Mouse (Mus musculus) neutrophil, adult 83 days (primary cell): ENCODE measurements around the gene F8. TPM values are rescaled to one million over a fixed set of nuclear protein-coding genes. Genes with fewer than 3 reads are reported as not detected.

Experiments used
- total RNA-seq, 2 experiments: library from RNA; stranded (reverse); gene quantifications; one replicate each; pipeline ENCODE4 v1.2.4; 2023

F8 gene
- total RNA-seq: under 1 TPM; 0.18 to 0.44 TPM

DNA sequence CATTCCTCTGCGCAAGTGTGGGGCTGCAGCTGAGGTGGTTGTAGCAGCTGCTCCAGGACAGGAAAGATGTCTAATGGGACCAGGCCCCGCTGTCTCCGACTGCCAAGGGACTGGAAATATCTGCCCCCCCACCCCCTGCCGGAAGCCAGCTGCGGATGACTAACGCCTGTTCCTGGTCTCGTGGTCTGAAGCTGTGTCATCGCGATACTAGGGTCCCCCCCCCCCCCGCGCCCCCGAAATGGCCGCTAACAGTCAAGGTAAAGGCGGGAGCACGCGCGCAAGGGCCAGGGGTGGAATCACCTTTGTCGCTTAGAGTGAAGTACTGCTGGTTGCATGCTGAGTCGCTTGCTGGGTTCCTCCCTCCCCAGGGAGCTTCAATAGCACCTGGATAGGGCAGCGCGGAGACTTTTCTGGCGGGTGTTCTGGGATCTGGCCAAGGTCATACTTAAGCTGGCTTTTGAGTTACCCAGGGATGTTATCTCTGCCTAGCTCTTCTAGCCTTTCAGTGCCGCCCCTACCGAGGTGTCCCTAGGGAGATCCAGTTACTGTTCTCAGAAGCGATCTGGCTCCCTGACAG lies at the start of gene F8, which contains the start of gene Fundc2:
Gene F8, minus strand, starts transcription at position 421 of the 577 bp plus-strand sequence.
Gene Fundc2, plus strand, starts transcription at position 205 of the 577 bp plus-strand sequence.

DNA sequence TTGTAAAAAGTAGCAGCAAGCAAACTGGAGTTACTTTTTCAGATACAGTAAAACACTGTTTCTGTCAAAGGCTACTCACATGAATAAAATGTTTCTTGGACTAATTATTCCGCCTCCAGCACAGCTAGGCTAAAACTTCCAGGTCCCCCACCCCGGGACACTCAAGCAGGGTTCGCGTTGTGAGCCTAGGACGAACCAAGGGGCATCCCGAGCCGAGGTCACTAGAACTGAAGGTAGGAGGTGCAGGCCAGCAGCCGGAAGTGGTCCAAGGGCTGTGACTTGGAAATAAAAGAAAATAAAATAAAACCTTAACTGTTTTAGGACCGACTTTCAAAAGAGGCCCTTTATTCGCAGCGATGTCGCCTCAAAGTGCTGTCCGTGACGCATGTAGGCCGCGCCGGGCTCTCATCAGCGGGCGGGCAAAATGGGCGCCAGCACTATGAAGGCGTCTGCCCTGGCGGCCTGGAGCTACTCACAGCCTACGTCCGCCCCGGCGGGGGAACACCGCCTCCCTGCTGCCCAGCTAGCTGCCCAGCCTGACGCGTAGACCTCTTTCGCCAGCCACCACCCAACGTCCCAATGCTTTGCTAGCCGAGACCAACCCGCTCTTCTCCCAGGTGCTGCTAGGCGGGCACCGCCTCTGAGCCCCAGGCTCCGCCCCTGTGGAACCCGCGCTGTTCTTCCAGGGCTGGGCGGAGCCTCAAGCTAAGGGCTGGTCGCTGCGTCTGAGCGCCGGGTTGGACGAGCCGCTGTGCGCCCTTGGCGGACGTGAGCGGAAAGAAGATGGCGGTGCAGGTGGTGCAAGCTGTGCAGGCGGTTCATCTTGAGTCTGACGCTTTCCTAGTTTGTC lies 33.7 kb upstream of the F8 start, which contains the start of the genes Cmc4, Mtcp1 and Brcc3:
Gene Cmc4, minus strand, starts transcription at position 649 of the 850 bp plus-strand sequence.
Gene Mtcp1, minus strand, starts transcription at position 653 of the 850 bp plus-strand sequence.
Gene Brcc3, plus strand, starts transcription at position 693 of the 850 bp plus-strand sequence.

DNA sequence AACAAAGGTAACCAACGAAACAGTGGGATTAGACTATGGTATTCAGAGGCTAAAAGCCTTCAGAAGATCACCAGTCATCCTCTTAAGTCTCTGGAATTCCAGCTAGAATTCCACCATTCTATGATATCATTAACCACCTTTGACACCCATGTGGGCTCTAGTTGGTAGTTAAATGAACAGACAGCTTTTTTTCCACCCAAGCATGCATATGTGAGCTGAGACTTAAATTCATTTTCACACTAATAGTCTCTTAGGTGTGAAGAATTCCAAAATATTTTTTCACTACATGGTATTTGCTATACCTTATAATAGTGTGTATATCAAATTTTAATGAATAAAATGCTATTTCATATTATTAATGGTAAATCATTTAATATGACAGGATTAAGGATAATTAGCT lies 218.7 kb downstream of the F8 start, which contains the start of gene Smim9:
Gene Smim9, minus strand, starts transcription at position 101 of the 400 bp plus-strand sequence.

GRCm38 (mm10) chrX:75130467-75131160 lies 251.8 kb downstream of the F8 start, which contains the start of gene Mpp1:
TSS of gene Mpp1 (minus strand) at chrX:75131016.

Other genes with a start within 250 kb of the F8 start
- not detected for gene Smim9, start 218.8 kb downstream of the F8 start, total RNA-seq
- gene Fundc2, start 216 bp downstream of the F8 start, total RNA-seq: 10 to 100 TPM in 1 of 2 experiments, 1 to 10 TPM in 1; 9.0 to 10.2 TPM
- 1 to 10 TPM; 5.5 to 7.0 TPM for gene Cmc4, start 34.0 kb upstream of the F8 start, total RNA-seq
- 1 to 10 TPM; 3.6 to 5.2 TPM for gene Mtcp1, start 34.0 kb upstream of the F8 start, total RNA-seq
- gene Brcc3, start 34.0 kb upstream of the F8 start, total RNA-seq: 10 to 100 TPM; 15.1 to 17.3 TPM
- gene Vbp1, start 131.7 kb upstream of the F8 start, total RNA-seq: 10 to 100 TPM; 39.9 to 41.4 TPM
- not detected for gene Rab39b, start 195.6 kb upstream of the F8 start, total RNA-seq